Mouse (Mus musculus) MEL (cell line): Measurements from ENCODE around the gene Tlx1. TPM values are rescaled to one million over a fixed set of nuclear protein-coding genes. Genes with fewer than 3 reads are reported as not detected.

ENCODE experiments used
- DNase-seq: peaks from one replicate; pipeline ENCODE4 v3.0.0; 2011; ENCODE audit warnings: low read depth, low spot score
- H3K27ac ChIP-seq: 2 replicates; pipeline ENCODE4 v1.5.1; 2012; ENCODE audit warnings: low read depth, mild to moderate bottlenecking, control low read depth, low read length, moderate library complexity; ENCODE audit not compliant: control insufficient read depth
- H3K27me3 ChIP-seq, 2 experiments: fragments of 150-350 bp in 1 of 2; sonication (generic) in 1 of 2; 2 replicates each; pipeline ENCODE4 v1.6.1; 2012; ENCODE audit warnings: low read length in 2 of 2, mild to moderate bottlenecking in 2 of 2, improper control_type of control experiment in 1 of 2, moderate library complexity in 1 of 2; ENCODE audit not compliant: insufficient read depth in 2 of 2, control insufficient read depth in 1 of 2
- H3K36me3 ChIP-seq, 2 experiments: 2 replicates each; pipeline ENCODE4 v1.6.1; 2012 to 2014; ENCODE audit warnings: low read length in 2 of 2, improper control_type of control experiment in 1 of 2, inconsistent platforms in 1 of 2, mild to moderate bottlenecking in 1 of 2; ENCODE audit not compliant: insufficient read depth in 2 of 2, control insufficient read depth in 1 of 2
- H3K4me1 ChIP-seq, 2 experiments: fragments of 150-350 bp in 1 of 2; sonication (generic) in 1 of 2; 2 replicates each; pipeline ENCODE4 v1.6.1; 2012; ENCODE audit warnings: low read length in 2 of 2, improper control_type of control experiment in 1 of 2, mild to moderate bottlenecking in 1 of 2; ENCODE audit not compliant: insufficient read depth in 2 of 2, control insufficient read depth in 1 of 2
- H3K4me3 ChIP-seq, 2 experiments: fragments of 150-350 bp in 1 of 2; sonication (generic) in 1 of 2; 2 replicates each; pipeline ENCODE4 v1.5.1; 2012; ENCODE audit warnings: low read depth in 2 of 2, low read length in 2 of 2, mild to moderate bottlenecking in 2 of 2, moderate library complexity in 2 of 2, control low read depth in 1 of 2, improper control_type of control experiment in 1 of 2; ENCODE audit not compliant: control insufficient read depth in 1 of 2, insufficient read depth in 1 of 2
- H3K79me2 ChIP-seq: 2 replicates; pipeline ENCODE4 v1.6.1; 2012; ENCODE audit warnings: mild to moderate bottlenecking, low read length, moderate library complexity; ENCODE audit not compliant: control insufficient read depth, poor library complexity, insufficient read depth
- H3K9ac ChIP-seq: 2 replicates; pipeline ENCODE4 v1.6.1; 2012; ENCODE audit warnings: low read depth, mild to moderate bottlenecking, control low read depth, low read length, moderate library complexity; ENCODE audit not compliant: control insufficient read depth, poor library complexity, severe bottlenecking
- H3K9me3 ChIP-seq: fragments of 150-350 bp; sonication (generic); replicated peaks from 2 replicates; pipeline ENCODE4 v1.6.1; 2012; ENCODE audit warnings: mild to moderate bottlenecking, low read length, improper control_type of control experiment, moderate library complexity; ENCODE audit not compliant: insufficient read depth
- CHD1 ChIP-seq: IDR thresholded peaks from 2 replicates; pipeline ENCODE4 v1.6.1; 2012; ENCODE audit warnings: low read depth, mild to moderate bottlenecking, inconsistent platforms, low read length, improper control_type of control experiment
- CHD2 ChIP-seq: IDR thresholded peaks from 2 replicates; pipeline ENCODE4 v1.6.1; 2011; ENCODE audit warnings: low read length, improper control_type of control experiment
- CTCF ChIP-seq, 3 experiments: IDR thresholded peaks in 2 of 3; conservative IDR thresholded peaks in 1 of 3; 2 replicates each; pipeline ENCODE4 v1.5.1; 2011 to 2012; ENCODE audit warnings: low read length in 3 of 3, low read depth in 2 of 3, mild to moderate bottlenecking in 2 of 3, improper control_type of control experiment in 1 of 3, inconsistent platforms in 1 of 3, mixed read lengths in 1 of 3, moderate library complexity in 1 of 3; ENCODE audit not compliant: control insufficient read depth in 1 of 3, insufficient read depth in 1 of 3, poor library complexity in 1 of 3, severe bottlenecking in 1 of 3
- ETS1 ChIP-seq: IDR thresholded peaks from 2 replicates; pipeline ENCODE4 v1.6.1; 2012; ENCODE audit warnings: low read depth, mild to moderate bottlenecking, inconsistent platforms, low read length, improper control_type of control experiment, moderate library complexity
- GABPA ChIP-seq: IDR thresholded peaks from 2 replicates; pipeline ENCODE4 v1.6.1; 2012; ENCODE audit warnings: low read depth, mild to moderate bottlenecking, inconsistent platforms, low read length, improper control_type of control experiment, moderate library complexity
- HCFC1 ChIP-seq: IDR thresholded peaks from 2 replicates; pipeline ENCODE4 v1.6.1; 2012; ENCODE audit warnings: low read depth, mild to moderate bottlenecking, inconsistent platforms, low read length, improper control_type of control experiment, moderate library complexity
- MAFK ChIP-seq: IDR thresholded peaks from 2 replicates; pipeline ENCODE4 v1.6.1; 2011; ENCODE audit warnings: low read depth, mild to moderate bottlenecking, low read length, improper control_type of control experiment, borderline replicate concordance
- MXI1 ChIP-seq: IDR thresholded peaks from 2 replicates; pipeline ENCODE4 v1.6.1; 2011; ENCODE audit warnings: mild to moderate bottlenecking, low read depth, low read length, improper control_type of control experiment
- MYB ChIP-seq: IDR thresholded peaks from 2 replicates; pipeline ENCODE4 v1.6.1; 2011; ENCODE audit warnings: mild to moderate bottlenecking, low read depth, low read length, improper control_type of control experiment
- MYC ChIP-seq: IDR thresholded peaks from 2 replicates; pipeline ENCODE4 v1.6.1; 2011; ENCODE audit warnings: low read depth, mild to moderate bottlenecking, low read length, improper control_type of control experiment, moderate library complexity
- NRF1 ChIP-seq: IDR thresholded peaks from 2 replicates; pipeline ENCODE4 v1.6.1; 2014; ENCODE audit warnings: low read depth, mild to moderate bottlenecking, inconsistent platforms, low read length, improper control_type of control experiment, moderate library complexity; ENCODE audit not compliant: poor library complexity, insufficient read depth, severe bottlenecking
- POLR2A ChIP-seq, 2 experiments: IDR thresholded peaks; 2 replicates each; pipeline ENCODE4 v1.6.1; 2011 to 2012; ENCODE audit warnings: low read length in 2 of 2, mild to moderate bottlenecking in 2 of 2, control low read depth in 1 of 2, improper control_type of control experiment in 1 of 2, low read depth in 1 of 2, moderate library complexity in 1 of 2; ENCODE audit not compliant: control insufficient read depth in 1 of 2, insufficient read depth in 1 of 2, poor library complexity in 1 of 2
- POLR2AphosphoS5 ChIP-seq: IDR thresholded peaks from 2 replicates; pipeline ENCODE4 v1.6.1; 2012; ENCODE audit warnings: low read depth, borderline replicate concordance, mild to moderate bottlenecking, inconsistent platforms, low read length, moderate library complexity, mixed read lengths
- RAD21 ChIP-seq: IDR thresholded peaks from 2 replicates; pipeline ENCODE4 v1.6.1; 2011; ENCODE audit warnings: mild to moderate bottlenecking, low read depth, low read length, improper control_type of control experiment
- SIN3A ChIP-seq: IDR thresholded peaks from 2 replicates; pipeline ENCODE4 v1.6.1; 2012; ENCODE audit warnings: low read length, improper control_type of control experiment, inconsistent platforms
- SMC3 ChIP-seq: IDR thresholded peaks from 2 replicates; pipeline ENCODE4 v1.6.1; 2011; ENCODE audit warnings: low read depth, low read length, improper control_type of control experiment
- TAL1 ChIP-seq: IDR thresholded peaks from 2 replicates; pipeline ENCODE4 v1.6.1; 2012; ENCODE audit warnings: mild to moderate bottlenecking, inconsistent platforms, low read length, moderate library complexity, mixed read lengths
- USF1 ChIP-seq: IDR thresholded peaks from 2 replicates; pipeline ENCODE4 v1.6.1; 2014; ENCODE audit warnings: low read depth, mild to moderate bottlenecking, inconsistent platforms, low read length, improper control_type of control experiment, moderate library complexity
- USF2 ChIP-seq, 2 experiments: IDR thresholded peaks; 2 replicates each; pipeline ENCODE4 v1.6.1; 2011 to 2012; ENCODE audit warnings: improper control_type of control experiment in 2 of 2, low read length in 2 of 2, borderline replicate concordance in 1 of 2, inconsistent platforms in 1 of 2, low read depth in 1 of 2, mild to moderate bottlenecking in 1 of 2; ENCODE audit not compliant: insufficient read depth in 1 of 2
- ZC3H11A ChIP-seq: IDR thresholded peaks from 2 replicates; pipeline ENCODE4 v1.6.1; 2012; ENCODE audit warnings: low read depth, mild to moderate bottlenecking, inconsistent platforms, low read length, improper control_type of control experiment
- ZNF384 ChIP-seq: IDR thresholded peaks from 2 replicates; pipeline ENCODE4 v1.6.1; 2012; ENCODE audit warnings: low read depth, mild to moderate bottlenecking, inconsistent platforms, low read length, improper control_type of control experiment
- polyA plus RNA-seq, 2 experiments: library from polyadenylated mRNA; stranded (reverse) in 1 of 2; unstranded in 1 of 2; fragments of >175 nt in 1 of 2; fragments of >200 nt in 1 of 2; gene quantifications; 2 replicates each; pipeline versions ENCODE4 v1.2.1 to v1.2.4; 2012; ENCODE audit warnings: low replicate concordance in 2 of 2, low read depth in 1 of 2; ENCODE audit not compliant: insufficient read length in 2 of 2, insufficient read depth in 1 of 2, missing spikeins in 1 of 2
- total RNA-seq: library from RNA; depleted of rRNA; stranded (reverse); fragments of 300-350 nt; gene quantifications from 2 replicates; pipeline ENCODE4 v1.2.3, GENCODE M21; 2012

Gene Tlx1
- total and polyA plus RNA-seq, 3 experiments: not detected

GRCm38 (mm10) chr19:45177004-45177737 lies 26.7 kb downstream of the Tlx1 start:
- TF ChIP-seq SMC3 (peak; percentile 81), ZC3H11A (peak; percentile 66), MXI1 (no peak), MAFK (no peak), GABPA (no peak), SIN3A (peak; percentile 43; the same call in 1 of the 2 replicates), ZNF384 (peak; percentile 37), CTCF (IDR thresholded peaks at IDR 0.05 in 2 of 3, conservative IDR thresholded peaks at IDR 0.05 in 1 of 3; ENCODE audit: control insufficient read depth in 1 of 3, insufficient read depth in 1 of 3, low read depth in 2 of 3, low read length in 3 of 3, poor library complexity in 1 of 3, severe bottlenecking in 1 of 3) (peak; percentile 87 to 93 (median 87)), RAD21 (peak; percentile 87)
- 0 out of 4 replicates have a peak, but pooled peaks cover 0 to 2% of the 10 kb centered on the region in 2 experiments for H3K27me3 ChIP-seq
- H3K9ac ChIP-seq: no peak overlapping the region
- DNase-seq: peak; percentile 91
- no peaks in the 10 kb centered on the region for H3K79me2 ChIP-seq
- no peak overlapping the region for H3K27ac ChIP-seq
- H3K9me3 ChIP-seq: no peaks in the 10 kb centered on the region
- no peaks in the 10 kb centered on the region for H3K36me3 ChIP-seq
- H3K4me1 ChIP-seq: peaks cover 0 to 13% of the 10 kb centered on the region in 2 experiments; a peak in 2 of 4 replicates
- H3K4me3 ChIP-seq: peak overlapping the region; percentile 2 to 9; a peak in 1 of 4 replicates

DNA sequence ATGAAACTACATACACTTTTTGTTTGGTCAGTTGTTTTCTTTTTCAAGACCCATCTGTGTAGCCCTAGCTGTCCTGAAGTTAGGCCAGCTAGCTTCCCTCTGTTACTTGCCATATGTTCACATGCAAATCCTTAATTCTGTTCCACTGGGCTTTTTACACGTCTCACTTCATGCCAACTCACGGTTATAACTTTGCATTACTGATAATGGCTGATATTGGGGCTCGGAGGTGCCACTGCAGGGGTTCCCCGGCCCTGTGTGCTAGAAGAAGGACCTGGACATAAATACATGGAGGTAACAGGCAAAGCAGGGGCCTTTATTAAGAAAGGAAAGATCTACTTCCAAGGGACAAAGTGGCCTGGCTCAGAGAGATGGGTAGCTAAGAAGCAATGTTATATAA lies 29.0 kb downstream of the Tlx1 start:
- H3K79me2 ChIP-seq: no peaks in the 10 kb centered on the region
- peaks cover 0 to 13% of the 10 kb centered on the region in 2 experiments; a peak in 2 of 4 replicates for H3K4me1 ChIP-seq
- H3K36me3 ChIP-seq: no peaks in the 10 kb centered on the region
- no peak overlapping the region for H3K9ac ChIP-seq
- H3K27ac ChIP-seq: no peak overlapping the region
- TF ChIP-seq MXI1: no peak
- TF ChIP-seq POLR2AphosphoS5: no peak
- TF ChIP-seq ZNF384: no peak
- TF ChIP-seq MYC: no peak
- no peak for TF ChIP-seq RAD21
- TF ChIP-seq SIN3A: no peak
- TF ChIP-seq MYB: no peak
- no peak for TF ChIP-seq TAL1
- no peak for TF ChIP-seq USF1
- no peak for TF ChIP-seq CHD2
- no peak for TF ChIP-seq HCFC1
- no peak for TF ChIP-seq SMC3
- no peak for TF ChIP-seq NRF1
- TF ChIP-seq CHD1: no peak
- no peak for TF ChIP-seq ETS1
- TF ChIP-seq POLR2A (IDR thresholded peaks at IDR 0.05; ENCODE audit: control insufficient read depth in 1 of 2, insufficient read depth in 1 of 2, low read depth in 1 of 2, low read length in 2 of 2, poor library complexity in 1 of 2): no peak
- no peak for TF ChIP-seq USF2 (IDR thresholded peaks at IDR 0.05; ENCODE audit: borderline replicate concordance in 1 of 2, insufficient read depth in 1 of 2, low read depth in 1 of 2, low read length in 2 of 2)
- no peaks in the 10 kb centered on the region for H3K27me3 ChIP-seq
- H3K4me3 ChIP-seq: no peak overlapping the region
- DNase-seq: no peak
- H3K9me3 ChIP-seq: no peaks in the 10 kb centered on the region
